Mouse (Mus musculus) myocyte (in vitro differentiated cells): ENCODE results near the gene Gas6. TPM values are rescaled to one million over a fixed set of nuclear protein-coding genes. Genes with fewer than 3 reads are reported as not detected.

Experiments used
- H3K27me3 ChIP-seq: one replicate; pipeline ENCODE4 v1.6.1; 2011; ENCODE audit not compliant: control insufficient read depth, insufficient read depth, insufficient read length
- H3K36me3 ChIP-seq: one replicate; pipeline ENCODE4 v1.6.1; 2011; ENCODE audit not compliant: control insufficient read depth, insufficient read depth
- H3K4me2 ChIP-seq: one replicate; pipeline ENCODE4 v1.6.1; 2011; ENCODE audit warnings: low read depth, control low read depth
- H3K4me3 ChIP-seq: one replicate; pipeline ENCODE4 v1.5.1; 2011; ENCODE audit warnings: mild to moderate bottlenecking, control low read depth, moderate library complexity
- H3K79me2 ChIP-seq: one replicate; pipeline ENCODE4 v1.6.1; 2011; ENCODE audit not compliant: control insufficient read depth, insufficient read depth
- H3ac ChIP-seq: one replicate; pipeline ENCODE4 v1.6.1; 2011; ENCODE audit not compliant: control insufficient read depth, insufficient read length
- CEBPB ChIP-seq: IDR thresholded peaks from 2 replicates; pipeline ENCODE4 v1.6.1; 2011; ENCODE audit warnings: mild to moderate bottlenecking, moderate library complexity; ENCODE audit not compliant: poor library complexity, insufficient read depth, severe bottlenecking
- E2F4 ChIP-seq: IDR thresholded peaks from one replicate; pipeline ENCODE4 v1.6.1; 2011; ENCODE audit warnings: mild to moderate bottlenecking, control low read depth, moderate library complexity; ENCODE audit not compliant: insufficient read depth
- MAX ChIP-seq: IDR thresholded peaks from one replicate; pipeline ENCODE4 v1.6.1; 2011; ENCODE audit warnings: low read depth, mild to moderate bottlenecking, control low read depth
- MYOD1 ChIP-seq, 3 experiments: IDR thresholded peaks; one replicate each; pipeline ENCODE4 v1.6.1; 2011; ENCODE audit warnings: control low read depth in 2 of 3, low read depth in 2 of 3, mild to moderate bottlenecking in 2 of 3, moderate library complexity in 1 of 3; ENCODE audit not compliant: insufficient read length in 2 of 3, control insufficient read depth in 1 of 3
- MYOG ChIP-seq, 3 experiments: IDR thresholded peaks; one replicate each; pipeline ENCODE4 v1.6.1; 2011; ENCODE audit warnings: control low read depth in 2 of 3, low read depth in 2 of 3, mild to moderate bottlenecking in 2 of 3; ENCODE audit not compliant: insufficient read length in 2 of 3, control insufficient read depth in 1 of 3, insufficient read depth in 1 of 3
- POLR2A ChIP-seq: IDR thresholded peaks from one replicate; pipeline ENCODE4 v1.6.1; 2011; ENCODE audit warnings: low read depth, mild to moderate bottlenecking, control low read depth, moderate library complexity; ENCODE audit not compliant: insufficient read length
- POLR2AphosphoS2 ChIP-seq: IDR thresholded peaks from one replicate; pipeline ENCODE4 v1.6.1; 2011; ENCODE audit warnings: low read depth, control low read depth; ENCODE audit not compliant: insufficient read length
- REST ChIP-seq: IDR thresholded peaks from one replicate; pipeline ENCODE4 v1.6.1; 2011; ENCODE audit warnings: mild to moderate bottlenecking, control low read depth, moderate library complexity; ENCODE audit not compliant: insufficient read depth, insufficient read length
- SRF ChIP-seq: IDR thresholded peaks from one replicate; pipeline ENCODE4 v1.6.1; 2011; ENCODE audit warnings: low read depth; ENCODE audit not compliant: control insufficient read depth, insufficient read length
- TCF12 ChIP-seq: IDR thresholded peaks from one replicate; pipeline ENCODE4 v1.6.1; 2011; ENCODE audit warnings: mild to moderate bottlenecking, control low read depth; ENCODE audit not compliant: poor library complexity, insufficient read depth, severe bottlenecking
- TCF3 ChIP-seq: IDR thresholded peaks from one replicate; pipeline ENCODE4 v1.6.1; 2011; ENCODE audit warnings: low read depth, control low read depth; ENCODE audit not compliant: insufficient read length
- USF1 ChIP-seq: IDR thresholded peaks from one replicate; pipeline ENCODE4 v1.6.1; 2011; ENCODE audit warnings: low read depth, mild to moderate bottlenecking, control low read depth, moderate library complexity
- polyA plus RNA-seq: library from polyadenylated mRNA; unstranded; fragments of >200 nt; fragmentation: generic; extraction: Trizol; gene quantifications from one replicate; pipeline ENCODE4 v1.2.1, GENCODE M21; 2012; ENCODE audit warnings: missing spikeins

Gas6 gene
- polyA plus RNA-seq, 1 experiment: 0.50 TPM

DNA sequence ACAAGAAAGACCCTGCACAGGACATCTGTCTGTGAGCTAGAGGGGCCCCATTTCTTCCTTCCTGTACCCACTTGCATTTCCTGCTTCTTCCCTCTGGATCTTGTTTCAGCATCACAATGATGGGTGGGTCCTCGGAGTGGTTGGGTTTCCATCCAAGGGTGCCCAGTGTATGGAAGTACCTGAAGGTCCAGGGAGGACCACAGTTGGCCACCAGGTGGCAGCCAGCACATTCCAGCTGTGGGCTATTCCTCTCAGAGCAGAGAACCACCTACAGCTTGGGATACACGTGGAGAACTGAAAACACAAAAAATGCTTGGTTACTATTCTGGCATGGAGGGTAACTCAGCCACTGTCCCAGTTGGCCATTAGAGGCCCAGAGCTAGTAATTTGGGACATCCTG lies 39.0 kb downstream of the Gas6 start:
- no peak overlapping the region for H3K4me3 ChIP-seq
- H3K36me3 ChIP-seq: no peaks in the 10 kb centered on the region
- no peaks in the 10 kb centered on the region for H3K79me2 ChIP-seq
- peaks cover 15% of the 10 kb centered on the region for H3K27me3 ChIP-seq
- no peak overlapping the region for H3K4me2 ChIP-seq
- TF ChIP-seq POLR2AphosphoS2: no peak
- TF ChIP-seq MYOD1 (IDR thresholded peaks at IDR 0.05; ENCODE audit: control insufficient read depth in 1 of 3, insufficient read length in 2 of 3, low read depth in 2 of 3): no peak
- TF ChIP-seq POLR2A: no peak
- no peak for TF ChIP-seq MYOG (IDR thresholded peaks at IDR 0.05; ENCODE audit: control insufficient read depth in 1 of 3, insufficient read depth in 1 of 3, insufficient read length in 2 of 3, low read depth in 2 of 3)
- TF ChIP-seq MAX: no peak
- no peak for TF ChIP-seq USF1
- no peak for TF ChIP-seq REST
- TF ChIP-seq SRF: no peak
- no peak for TF ChIP-seq TCF12
- TF ChIP-seq TCF3: no peak
- TF ChIP-seq E2F4: no peak
- TF ChIP-seq CEBPB: no peak
- no peak overlapping the region for H3ac ChIP-seq

DNA sequence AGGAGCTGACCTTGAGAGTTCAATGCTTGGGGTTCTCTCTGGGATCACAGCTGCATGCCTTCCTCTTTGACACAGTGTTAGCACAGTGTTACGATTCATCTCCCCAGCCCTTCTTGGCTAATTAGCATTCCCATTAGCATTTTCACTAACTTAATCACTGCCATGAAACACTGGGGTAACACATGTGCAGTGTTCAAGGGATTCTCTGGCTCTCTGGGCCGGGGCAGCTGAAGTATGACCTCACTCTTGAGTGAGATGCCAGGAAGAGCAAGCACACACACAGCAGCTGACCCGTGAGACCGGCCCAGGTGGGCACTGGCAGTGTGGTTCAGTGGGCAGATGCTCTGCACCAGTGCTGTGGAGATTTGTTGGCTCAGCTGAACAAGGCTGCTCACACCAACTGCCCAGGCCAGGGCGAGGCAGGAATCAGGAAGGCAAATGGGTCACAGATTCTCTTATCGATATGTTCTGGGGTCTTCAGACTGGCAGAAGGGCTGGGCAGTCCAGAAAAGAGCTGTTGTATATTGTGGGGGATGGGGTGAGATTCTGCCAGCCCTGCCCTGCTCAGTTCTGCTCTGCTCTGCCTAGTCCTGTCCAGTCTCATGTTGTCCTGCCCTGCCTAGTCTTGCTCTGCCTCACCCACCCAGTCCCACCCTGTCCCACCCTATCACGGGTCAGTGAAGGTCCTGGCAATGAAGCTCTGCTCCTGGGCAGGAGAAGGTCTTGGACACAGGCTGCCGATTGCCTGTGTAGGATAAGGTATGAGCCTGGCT lies 39.8 kb downstream of the Gas6 start:
- Histone ChIP-seq H3ac (no peak overlapping the region), H3K4me3 (no peak overlapping the region), H3K36me3 (no peaks in the 10 kb centered on the region), H3K27me3 (peaks cover 15% of the 10 kb centered on the region), H3K4me2 (no peak overlapping the region), H3K79me2 (no peaks in the 10 kb centered on the region)
- TF ChIP-seq MAX: no peak
- TF ChIP-seq REST: no peak
- TF ChIP-seq TCF3: no peak

GRCm38 (mm10) chr8:13451747-13452277 lies 42.5 kb downstream of the Gas6 start:
- TF ChIP-seq SRF: no peak
- TF ChIP-seq USF1: no peak
- no peak for TF ChIP-seq E2F4
- no peak for TF ChIP-seq POLR2A
- no peak for TF ChIP-seq MYOG (IDR thresholded peaks at IDR 0.05; ENCODE audit: control insufficient read depth in 1 of 3, insufficient read depth in 1 of 3, insufficient read length in 2 of 3, low read depth in 2 of 3)
- no peak for TF ChIP-seq POLR2AphosphoS2
- TF ChIP-seq TCF12: no peak
- TF ChIP-seq TCF3: no peak
- no peak for TF ChIP-seq CEBPB
- TF ChIP-seq MAX: no peak
- TF ChIP-seq REST: no peak
- no peak for TF ChIP-seq MYOD1 (IDR thresholded peaks at IDR 0.05; ENCODE audit: control insufficient read depth in 1 of 3, insufficient read length in 2 of 3, low read depth in 2 of 3)
- H3K4me3 ChIP-seq: no peak overlapping the region
- no peak overlapping the region for H3K4me2 ChIP-seq
- no peaks in the 10 kb centered on the region for H3K36me3 ChIP-seq
- peaks cover 5% of the 10 kb centered on the region for H3K27me3 ChIP-seq
- H3K79me2 ChIP-seq: no peaks in the 10 kb centered on the region
- H3ac ChIP-seq: no peak overlapping the region

DNA sequence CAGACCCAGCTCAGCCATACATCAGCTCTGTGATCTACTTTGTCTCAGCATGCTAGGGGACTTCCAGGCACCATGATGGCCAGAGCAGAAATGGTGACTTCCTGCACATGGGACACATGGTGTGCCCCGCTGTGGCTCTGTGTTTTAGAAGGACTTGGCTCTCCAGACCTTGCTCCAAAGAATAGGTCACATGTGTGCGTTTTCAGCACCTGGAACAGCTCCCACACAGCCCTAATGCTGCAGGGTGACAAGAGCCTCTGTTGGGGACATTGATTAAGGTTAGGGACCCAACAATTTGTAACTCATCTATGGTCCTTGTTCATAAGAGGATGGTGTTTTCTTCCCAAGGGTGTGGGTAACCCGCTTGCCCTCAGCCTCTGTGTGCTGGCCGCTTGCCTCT lies 46.1 kb downstream of the Gas6 start:
- Histone ChIP-seq H3K27me3 (no peaks in the 10 kb centered on the region), H3K4me3 (no peak overlapping the region), H3K4me2 (no peak overlapping the region), H3ac (no peak overlapping the region), H3K36me3 (no peaks in the 10 kb centered on the region), H3K79me2 (no peaks in the 10 kb centered on the region)
- TF ChIP-seq REST (peak; percentile 69), TCF12 (no peak), USF1 (peak; percentile 34), E2F4 (no peak)

GRCm38 (mm10) chr8:13446456-13446855 lies 47.8 kb downstream of the Gas6 start:
- Histone ChIP-seq H3K4me2 (no peak overlapping the region), H3K27me3 (peaks cover 5% of the 10 kb centered on the region), H3K4me3 (no peak overlapping the region), H3ac (no peak overlapping the region), H3K79me2 (no peaks in the 10 kb centered on the region), H3K36me3 (no peaks in the 10 kb centered on the region)
- TF ChIP-seq USF1 (no peak), MYOD1 (IDR thresholded peaks at IDR 0.05; ENCODE audit: control insufficient read depth in 1 of 3, insufficient read length in 2 of 3, low read depth in 2 of 3) (no peak), E2F4 (no peak), POLR2AphosphoS2 (no peak), TCF12 (no peak), CEBPB (no peak), POLR2A (no peak), REST (no peak), SRF (no peak), MYOG (IDR thresholded peaks at IDR 0.05; ENCODE audit: control insufficient read depth in 1 of 3, insufficient read depth in 1 of 3, insufficient read length in 2 of 3, low read depth in 2 of 3) (no peak)
